Mouse (Mus musculus) intestine, postnatal 0 days (tissue): ENCODE data around the gene Osr1. TPM values are rescaled to one million over a fixed set of nuclear protein-coding genes. Genes with fewer than 3 reads are reported as not detected.

Source experiments
- ATAC-seq: fragments of 200-750 bp; cut with Nextera tagmentation; 2 replicates; pipeline ENCODE4 v1.8.0; 2017; ENCODE audit warnings: mild to moderate bottlenecking, moderate TSS enrichment, moderate library complexity
- H3K27ac ChIP-seq: fragments of 300-500 bp; sonication (generic); 2 replicates; pipeline ENCODE4 v1.5.1; 2014; ENCODE audit warnings: mild to moderate bottlenecking, low read depth, low read length, moderate library complexity
- H3K27me3 ChIP-seq: fragments of 300-500 bp; sonication (generic); replicated peaks from 2 replicates; pipeline ENCODE4 v1.6.1; 2014; ENCODE audit warnings: low read length, mixed read lengths; ENCODE audit not compliant: control insufficient read depth, insufficient read depth
- H3K36me3 ChIP-seq: fragments of 300-500 bp; sonication (generic); 2 replicates; pipeline ENCODE4 v1.6.1; 2014; ENCODE audit warnings: mild to moderate bottlenecking, moderate library complexity; ENCODE audit not compliant: control insufficient read depth, insufficient read depth
- H3K4me1 ChIP-seq: fragments of 300-500 bp; sonication (generic); replicated peaks from 2 replicates; pipeline ENCODE4 v1.6.1; 2014; ENCODE audit warnings: antibody characterized with exemption, low read length, mixed read lengths; ENCODE audit not compliant: control insufficient read depth, insufficient read depth
- H3K4me2 ChIP-seq: fragments of 300-500 bp; sonication (generic); replicated peaks from 2 replicates; pipeline ENCODE4 v1.6.1; 2014; ENCODE audit warnings: low read depth, mild to moderate bottlenecking, moderate library complexity
- H3K4me3 ChIP-seq: fragments of 300-500 bp; sonication (generic); 2 replicates; pipeline ENCODE4 v1.5.1; 2014; ENCODE audit warnings: low read depth, low read length
- H3K9ac ChIP-seq: fragments of 300-500 bp; sonication (generic); 2 replicates; pipeline ENCODE4 v1.6.1; 2014; ENCODE audit warnings: mild to moderate bottlenecking, low read depth, low read length
- H3K9me3 ChIP-seq: fragments of 300-500 bp; sonication (generic); 2 replicates; pipeline ENCODE4 v1.6.1; 2016; ENCODE audit warnings: mixed run types; ENCODE audit not compliant: control insufficient read depth
- CTCF ChIP-seq: sonication (generic); IDR thresholded peaks from 2 replicates; pipeline ENCODE4 v1.5.1; 2016; ENCODE audit warnings: low read depth, mild to moderate bottlenecking, control low read depth, antibody characterized with exemption, moderate library complexity
- WGBS: fragments of 180-500 bp; shearing (Covaris S2); extraction: QIAGEN DNeasy Blood & Tissue Kit; methylation state at CpG from one replicate; pipeline ENCODE4 v1.1.7; 2014; 5-methylcytosine and 5-hydroxymethylcytosine counted together
- polyA plus RNA-seq: library from polyadenylated mRNA; unstranded; fragments of >200 nt; fragmentation: Nextera tagmentation; extraction: Ambion mirVana; gene quantifications from 2 replicates; pipeline ENCODE4 v1.2.1, GENCODE M21; 2015

Gene Osr1
- polyA plus RNA-seq, 1 experiment from 2014 or later = 25.0 TPM

DNA sequence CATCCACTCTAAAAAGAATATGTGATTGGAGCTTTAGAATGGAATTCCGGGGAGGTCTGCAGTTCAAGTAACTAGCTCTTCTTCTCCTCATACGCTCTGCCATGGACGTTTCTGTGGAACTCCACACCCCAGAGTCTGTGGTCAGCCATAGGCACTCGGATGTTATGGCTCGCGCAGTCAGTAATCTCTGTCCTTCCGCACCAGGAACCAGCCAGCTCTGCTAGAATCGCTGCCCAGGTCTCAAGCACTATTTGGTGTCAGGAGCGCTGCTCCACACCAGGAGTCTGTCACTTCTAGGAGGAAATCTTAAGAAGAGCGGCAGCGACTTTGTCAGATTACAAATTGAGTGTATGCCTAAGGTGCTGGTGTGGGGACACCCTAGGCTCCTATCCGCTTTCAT, 3.8 kb downstream of the Osr1 start:
- Histone ChIP-seq H3K4me1 (no peaks in the 10 kb centered on the region), H3K9me3 (no peaks in the 10 kb centered on the region), H3K27me3 (peaks cover 81% of the 10 kb centered on the region), H3K27ac (no peak overlapping the region), H3K36me3 (no peaks in the 10 kb centered on the region), H3K4me3 (peak overlapping the region; percentile 42), H3K9ac (no peak overlapping the region), H3K4me2 (peak overlapping the region; percentile 63; the same call in 1 of the 2 replicates)
- 11% methylated on average over 12 of the region's 12 CpGs for WGBS
- ATAC-seq = no peak
- no peak for TF ChIP-seq CTCF

DNA sequence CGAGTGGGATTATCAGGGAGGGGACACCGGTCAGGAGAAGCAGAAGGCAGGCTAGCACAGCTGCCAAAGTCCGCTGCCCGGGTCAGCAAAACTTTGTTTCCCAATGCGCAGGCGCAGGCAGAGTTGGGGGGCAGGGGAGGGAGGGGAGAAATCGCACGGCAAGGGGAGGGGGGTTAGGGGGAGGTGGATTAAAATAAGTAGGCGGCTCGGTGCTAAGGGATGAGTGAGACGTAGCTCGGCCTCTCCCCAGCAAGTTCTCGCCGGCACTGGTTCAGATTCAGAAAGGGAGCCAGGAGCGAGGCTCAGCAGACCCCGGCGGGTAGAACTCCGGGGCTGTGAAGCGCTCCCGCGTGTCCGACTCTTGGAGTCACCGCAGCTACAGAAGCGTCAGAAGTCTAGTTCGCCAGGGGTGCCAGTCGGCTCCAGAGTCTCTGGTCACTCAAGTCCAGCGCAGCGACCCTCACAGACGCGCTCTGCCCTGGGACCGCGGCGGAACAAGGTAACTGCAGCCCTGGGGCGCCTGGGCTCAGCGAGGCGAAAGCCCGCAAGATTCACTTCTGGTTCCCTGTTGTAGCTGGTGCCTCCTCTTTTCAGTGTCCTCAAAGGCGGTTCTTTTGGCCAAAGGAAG, 4.4 kb downstream of the Osr1 start:
- TF ChIP-seq CTCF = 0 out of 2 replicates have a peak, but pooled peaks have one; percentile 28
- Histone ChIP-seq H3K27ac (no peak overlapping the region), H3K4me3 (peak overlapping the region; percentile 42), H3K9ac (no peak overlapping the region), H3K4me2 (peak overlapping the region; percentile 63), H3K4me1 (no peaks in the 10 kb centered on the region), H3K27me3 (peaks cover 87% of the 10 kb centered on the region), H3K36me3 (no peaks in the 10 kb centered on the region), H3K9me3 (no peaks in the 10 kb centered on the region)
- peak; percentile 48; the same call in 1 of the 2 replicates for ATAC-seq
- WGBS = 2% methylated on average over 38 of the region's 38 CpGs

DNA sequence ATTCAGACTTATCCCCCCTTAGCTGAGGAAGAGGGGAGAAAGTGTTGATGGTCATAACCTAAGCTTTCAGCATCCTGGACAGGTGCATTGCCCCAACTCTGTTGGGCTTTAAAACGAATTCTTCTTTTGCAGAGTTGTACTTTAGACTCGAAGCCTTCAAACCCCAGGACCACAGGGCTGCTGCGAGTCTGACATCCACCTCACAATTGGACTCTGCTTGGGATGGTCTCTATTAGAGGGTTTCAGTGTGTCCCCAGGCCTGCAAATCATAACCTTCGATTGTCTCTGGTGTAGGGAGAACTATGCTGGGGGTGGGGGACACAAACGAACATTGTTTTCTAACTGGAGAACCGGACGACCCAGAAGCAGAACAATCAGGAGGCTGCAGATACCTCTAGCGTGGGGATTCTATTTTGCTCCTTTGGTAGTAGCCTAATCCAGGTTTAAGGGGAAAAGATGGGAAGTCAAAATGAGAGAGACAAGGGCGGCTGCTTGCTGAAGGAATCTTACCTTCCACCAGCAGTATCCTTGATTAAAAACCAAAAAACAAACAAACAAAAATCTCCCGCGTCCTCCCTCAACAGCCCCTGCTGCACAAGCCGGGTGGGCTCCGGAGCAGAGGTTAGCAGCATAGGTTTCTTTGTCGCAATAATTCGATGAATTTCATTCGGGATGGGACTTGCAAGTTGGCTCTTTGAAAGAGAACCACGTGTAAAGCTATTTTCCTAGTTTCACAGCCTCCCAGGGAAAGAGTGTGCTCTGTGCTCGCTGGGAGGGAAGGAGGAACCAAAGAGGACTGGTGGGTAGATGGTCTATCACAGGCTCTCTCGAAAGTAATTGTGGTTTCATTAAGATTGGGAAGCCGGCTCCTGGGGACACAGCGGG, 5.5 kb downstream of the Osr1 start:
- H3K9me3 ChIP-seq = no peaks in the 10 kb centered on the region
- H3K36me3 ChIP-seq = no peaks in the 10 kb centered on the region
- H3K9ac ChIP-seq = no peak overlapping the region
- 0 out of 2 replicates have a peak overlapping the region, but pooled peaks have one; percentile 63 for H3K4me2 ChIP-seq
- 11% methylated on average over 21 of the region's 21 CpGs for WGBS
- no peak for TF ChIP-seq CTCF
- H3K4me1 ChIP-seq = no peaks in the 10 kb centered on the region
- no peak for ATAC-seq
- peaks cover 95% of the 10 kb centered on the region for H3K27me3 ChIP-seq
- peak overlapping the region; percentile 42 for H3K4me3 ChIP-seq
- H3K27ac ChIP-seq = no peak overlapping the region

DNA sequence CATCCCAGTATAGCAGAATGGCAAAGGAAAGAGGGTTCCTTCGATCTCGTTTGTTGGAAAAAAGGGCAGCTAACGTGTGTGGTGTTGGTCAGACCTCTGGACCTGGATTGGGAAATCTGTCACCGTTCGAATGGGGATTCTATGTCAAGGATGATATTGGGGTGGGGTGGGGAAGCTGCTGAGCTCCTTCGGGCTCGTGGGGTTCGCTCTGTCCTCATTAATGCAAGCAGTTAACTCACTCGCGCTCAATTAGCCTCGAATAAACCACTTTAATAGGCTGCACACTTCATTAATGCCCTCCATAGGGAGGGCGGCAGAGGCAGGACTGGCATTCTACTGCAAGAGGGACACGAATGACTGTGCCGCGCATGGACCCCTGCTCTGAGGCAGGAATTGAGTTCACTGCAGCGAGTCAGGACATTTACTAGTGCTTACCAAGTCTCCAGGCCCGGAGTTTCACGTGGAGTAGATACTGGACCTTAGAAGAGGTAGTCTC, 6.2 kb downstream of the Osr1 start:
- H3K4me3 ChIP-seq = peak overlapping the region; percentile 42
- H3K27ac ChIP-seq = no peak overlapping the region
- no peaks in the 10 kb centered on the region for H3K4me1 ChIP-seq
- no peak for ATAC-seq
- H3K36me3 ChIP-seq = no peaks in the 10 kb centered on the region
- H3K9me3 ChIP-seq = no peaks in the 10 kb centered on the region
- peaks cover 96% of the 10 kb centered on the region for H3K27me3 ChIP-seq
- H3K9ac ChIP-seq = no peak overlapping the region
- H3K4me2 ChIP-seq = no peak overlapping the region
- 9% methylated on average over 18 of the region's 18 CpGs for WGBS
- no peak for TF ChIP-seq CTCF

DNA sequence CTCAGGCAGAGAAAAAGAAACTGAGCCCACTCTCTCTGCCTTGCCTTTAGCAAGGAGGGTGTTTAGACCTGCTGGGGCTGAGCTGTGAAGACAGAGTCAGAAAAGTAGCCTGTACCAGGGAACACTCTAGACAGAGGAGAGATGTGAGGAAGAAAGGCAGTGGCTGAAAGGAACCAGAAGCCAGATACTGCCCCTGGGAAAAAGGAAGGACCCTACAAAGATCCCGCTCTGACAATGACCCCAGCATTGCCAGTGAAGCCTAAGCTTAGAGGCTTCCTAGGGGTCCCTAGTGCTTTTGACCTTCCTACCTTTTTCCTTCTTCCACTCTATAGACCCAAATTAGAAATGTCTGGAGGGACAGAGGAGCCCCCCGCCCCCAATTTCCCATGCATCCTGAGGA, 7.7 kb downstream of the Osr1 start:
- Histone ChIP-seq H3K27me3 (peaks cover 96% of the 10 kb centered on the region), H3K9me3 (no peaks in the 10 kb centered on the region), H3K4me2 (no peak overlapping the region), H3K4me3 (no peak overlapping the region), H3K27ac (no peak overlapping the region), H3K4me1 (no peaks in the 10 kb centered on the region), H3K36me3 (no peaks in the 10 kb centered on the region), H3K9ac (no peak overlapping the region)
- 33% methylated on average over 2 of the region's 2 CpGs for WGBS
- TF ChIP-seq CTCF = no peak
- no peak for ATAC-seq

DNA sequence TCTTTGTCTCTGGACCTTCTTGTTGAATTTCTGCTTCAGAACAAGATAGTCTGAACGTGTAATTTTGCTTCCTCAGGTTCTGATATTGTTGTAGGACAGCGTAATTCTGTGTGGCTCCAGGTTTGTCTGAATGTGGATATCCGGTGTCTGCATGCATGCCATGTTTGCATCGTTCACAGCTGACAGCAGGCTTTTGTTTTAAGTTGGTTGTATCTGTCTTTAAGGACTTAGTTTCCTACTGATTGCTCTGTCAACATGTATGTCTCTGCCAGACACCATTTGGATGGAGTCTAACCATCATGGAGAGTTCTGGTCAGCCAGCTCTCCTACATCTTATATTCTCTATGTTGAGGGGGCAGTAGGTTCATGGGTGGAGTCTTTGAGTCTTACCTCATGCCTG, 8.7 kb downstream of the Osr1 start:
- Histone ChIP-seq H3K36me3 (no peaks in the 10 kb centered on the region), H3K27ac (no peak overlapping the region), H3K4me3 (no peak overlapping the region), H3K27me3 (peaks cover 96% of the 10 kb centered on the region), H3K4me2 (no peak overlapping the region), H3K4me1 (no peaks in the 10 kb centered on the region), H3K9me3 (no peaks in the 10 kb centered on the region), H3K9ac (no peak overlapping the region)
- WGBS = 38% methylated on average over 4 of the region's 4 CpGs
- no peak for ATAC-seq
- no peak for TF ChIP-seq CTCF
